Mouse (Mus musculus) myocyte (in vitro differentiated cells): ENCODE data around the gene Oxtr.

Experiments
- CEBPB ChIP-seq: IDR thresholded peaks from 2 replicates; pipeline ENCODE4 v1.6.1; 2011; ENCODE audit warnings: mild to moderate bottlenecking, moderate library complexity; ENCODE audit not compliant: poor library complexity, insufficient read depth, severe bottlenecking
- MAX ChIP-seq: IDR thresholded peaks from one replicate; pipeline ENCODE4 v1.6.1; 2011; ENCODE audit warnings: low read depth, mild to moderate bottlenecking, control low read depth
- MYOD1 ChIP-seq, 3 experiments: IDR thresholded peaks; one replicate each; pipeline ENCODE4 v1.6.1; 2011; ENCODE audit warnings: control low read depth in 2 of 3, low read depth in 2 of 3, mild to moderate bottlenecking in 2 of 3, moderate library complexity in 1 of 3; ENCODE audit not compliant: insufficient read length in 2 of 3, control insufficient read depth in 1 of 3
- MYOG ChIP-seq, 3 experiments: IDR thresholded peaks; one replicate each; pipeline ENCODE4 v1.6.1; 2011; ENCODE audit warnings: control low read depth in 2 of 3, low read depth in 2 of 3, mild to moderate bottlenecking in 2 of 3; ENCODE audit not compliant: insufficient read length in 2 of 3, control insufficient read depth in 1 of 3, insufficient read depth in 1 of 3
- POLR2A ChIP-seq: IDR thresholded peaks from one replicate; pipeline ENCODE4 v1.6.1; 2011; ENCODE audit warnings: low read depth, mild to moderate bottlenecking, control low read depth, moderate library complexity; ENCODE audit not compliant: insufficient read length
- POLR2AphosphoS2 ChIP-seq: IDR thresholded peaks from one replicate; pipeline ENCODE4 v1.6.1; 2011; ENCODE audit warnings: low read depth, control low read depth; ENCODE audit not compliant: insufficient read length
- SRF ChIP-seq: IDR thresholded peaks from one replicate; pipeline ENCODE4 v1.6.1; 2011; ENCODE audit warnings: low read depth; ENCODE audit not compliant: control insufficient read depth, insufficient read length
- TCF12 ChIP-seq: IDR thresholded peaks from one replicate; pipeline ENCODE4 v1.6.1; 2011; ENCODE audit warnings: mild to moderate bottlenecking, control low read depth; ENCODE audit not compliant: poor library complexity, insufficient read depth, severe bottlenecking
- TCF3 ChIP-seq: IDR thresholded peaks from one replicate; pipeline ENCODE4 v1.6.1; 2011; ENCODE audit warnings: low read depth, control low read depth; ENCODE audit not compliant: insufficient read length
- USF1 ChIP-seq: IDR thresholded peaks from one replicate; pipeline ENCODE4 v1.6.1; 2011; ENCODE audit warnings: low read depth, mild to moderate bottlenecking, control low read depth, moderate library complexity

- no peak for TF ChIP-seq CEBPB
- no peak for TF ChIP-seq POLR2A
- no peak for TF ChIP-seq USF1
- no peak for TF ChIP-seq MYOD1 (IDR thresholded peaks at IDR 0.05; ENCODE audit: control insufficient read depth in 1 of 3, insufficient read length in 2 of 3, low read depth in 2 of 3)
- no peak for TF ChIP-seq POLR2AphosphoS2
- TF ChIP-seq MYOG (IDR thresholded peaks at IDR 0.05; ENCODE audit: control insufficient read depth in 1 of 3, insufficient read depth in 1 of 3, insufficient read length in 2 of 3, low read depth in 2 of 3) = no peak
- no peak for TF ChIP-seq TCF12
- no peak for TF ChIP-seq TCF3
- no peak for TF ChIP-seq SRF
- no peak for TF ChIP-seq MAX
These were observed 27.8 kb upstream of the Oxtr start for GRCm38 (mm10) chr6:112517572-112517971.
